Mouse (Mus musculus) forebrain, embryonic 16.5 days (tissue): ENCODE results near the gene Tubgcp2. TPM values are rescaled to one million over a fixed set of nuclear protein-coding genes. Genes with fewer than 3 reads are reported as not detected.

Source experiments
- ATAC-seq: fragments of 200-750 bp; cut with Nextera tagmentation; 2 replicates; pipeline ENCODE4 v1.8.0; 2017; ENCODE audit warnings: mild to moderate bottlenecking, moderate library complexity
- H3K27ac ChIP-seq: fragments of 300-500 bp; sonication (generic); 2 replicates; pipeline ENCODE4 v1.5.1; 2014; ENCODE audit warnings: low read length, control low read depth
- H3K27me3 ChIP-seq: fragments of 300-500 bp; sonication (generic); replicated peaks from 2 replicates; pipeline ENCODE4 v1.6.1; 2014; ENCODE audit warnings: low read length; ENCODE audit not compliant: control insufficient read depth, insufficient read depth
- H3K36me3 ChIP-seq: fragments of 300-500 bp; sonication (generic); 2 replicates; pipeline ENCODE4 v1.6.1; 2014; ENCODE audit not compliant: control insufficient read depth, insufficient read depth
- H3K4me1 ChIP-seq: fragments of 300-500 bp; sonication (generic); replicated peaks from 2 replicates; pipeline ENCODE4 v1.6.1; 2014; ENCODE audit warnings: low read length; ENCODE audit not compliant: control insufficient read depth, insufficient read depth
- H3K4me2 ChIP-seq: fragments of 300-500 bp; sonication (generic); 2 replicates; pipeline ENCODE4 v1.6.1; 2014; ENCODE audit warnings: mild to moderate bottlenecking, low read length, control low read depth
- H3K4me3 ChIP-seq: fragments of 300-500 bp; sonication (generic); replicated peaks from 2 replicates; pipeline ENCODE4 v1.5.1; 2014; ENCODE audit warnings: mild to moderate bottlenecking, low read length, control low read depth
- H3K9ac ChIP-seq: fragments of 300-500 bp; sonication (generic); replicated peaks from 2 replicates; pipeline ENCODE4 v1.6.1; 2014; ENCODE audit warnings: low read depth, low read length, control low read depth
- H3K9me3 ChIP-seq: fragments of 300-500 bp; sonication (generic); 2 replicates; pipeline ENCODE4 v1.6.1; 2016; ENCODE audit warnings: low read length; ENCODE audit not compliant: control insufficient read depth
- WGBS: fragments of 180-500 bp; shearing (Covaris S2); extraction: QIAGEN DNeasy Blood & Tissue Kit; methylation state at CpG from one replicate; pipeline ENCODE4 v1.1.7; 2014; 5-methylcytosine and 5-hydroxymethylcytosine counted together
- polyA plus RNA-seq: library from polyadenylated mRNA; unstranded; fragments of >200 nt; fragmentation: Nextera tagmentation; extraction: Ambion mirVana; gene quantifications from 2 replicates; pipeline ENCODE4 v1.2.1, GENCODE M21; 2015

Gene Tubgcp2
- polyA plus RNA-seq, 1 experiment from 2014 or later = 72.7 TPM

DNA sequence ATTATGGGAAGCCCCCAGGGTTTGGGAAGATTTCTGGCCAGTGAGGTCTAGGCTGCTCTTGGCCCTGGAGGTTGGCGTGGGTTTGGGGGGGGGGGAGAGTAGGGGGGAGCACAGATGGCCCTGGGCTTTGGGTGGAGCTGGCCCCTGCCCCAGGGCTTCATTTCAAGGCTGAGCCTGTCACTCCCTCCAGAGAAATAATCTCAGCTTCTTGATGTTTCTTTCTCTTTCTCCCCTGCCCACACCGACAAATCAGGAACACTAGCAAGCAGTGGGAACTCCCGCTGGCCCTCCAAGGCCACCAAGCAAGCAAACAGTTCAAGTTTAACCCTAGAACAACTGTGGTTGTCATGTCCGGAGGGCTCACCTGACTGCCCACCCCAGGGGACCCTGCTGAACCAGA is 72.7 kb downstream of the Tubgcp2 start:
- no peak for ATAC-seq
- no peak overlapping the region for H3K4me2 ChIP-seq
- no peaks in the 10 kb centered on the region for H3K9me3 ChIP-seq
- H3K4me1 ChIP-seq = no peaks in the 10 kb centered on the region
- H3K9ac ChIP-seq = no peak overlapping the region
- H3K36me3 ChIP-seq = no peaks in the 10 kb centered on the region
- H3K4me3 ChIP-seq = no peak overlapping the region
- 58% methylated on average over 4 of the region's 4 CpGs for WGBS
- H3K27me3 ChIP-seq = peaks cover 3% of the 10 kb centered on the region
- H3K27ac ChIP-seq = no peak overlapping the region

- 93% methylated on average over 10 of the region's 10 CpGs for WGBS
- peaks cover 3% of the 10 kb centered on the region; the same call in 1 of the 2 replicates for H3K4me1 ChIP-seq
- no peak overlapping the region for H3K4me3 ChIP-seq
- no peak overlapping the region for H3K27ac ChIP-seq
- no peak overlapping the region for H3K4me2 ChIP-seq
- no peaks in the 10 kb centered on the region for H3K9me3 ChIP-seq
- H3K9ac ChIP-seq = no peak overlapping the region
- ATAC-seq = no peak
- no peaks in the 10 kb centered on the region for H3K27me3 ChIP-seq
- H3K36me3 ChIP-seq = no peaks in the 10 kb centered on the region
Observed at GRCm38 (mm10) chr7:139961141-139961540, 75.3 kb downstream of the Tubgcp2 start.

GRCm38 (mm10) chr7:139957958-139958357 is 78.5 kb downstream of the Tubgcp2 start:
- WGBS = 25% methylated on average over 11 of the region's 11 CpGs
- ATAC-seq = peak; percentile 52
- Histone ChIP-seq H3K4me1 (peaks cover 3% of the 10 kb centered on the region; the same call in 1 of the 2 replicates), H3K9ac (no peak overlapping the region), H3K4me2 (no peak overlapping the region), H3K4me3 (no peak overlapping the region), H3K27me3 (no peaks in the 10 kb centered on the region), H3K36me3 (no peaks in the 10 kb centered on the region), H3K27ac (no peak overlapping the region), H3K9me3 (no peaks in the 10 kb centered on the region)

GRCm38 (mm10) chr7:139957437-139957836 is 79.0 kb downstream of the Tubgcp2 start:
- no peaks in the 10 kb centered on the region for H3K27me3 ChIP-seq
- H3K27ac ChIP-seq = no peak overlapping the region
- H3K9me3 ChIP-seq = no peaks in the 10 kb centered on the region
- ATAC-seq = no peak
- peaks cover 3% of the 10 kb centered on the region; the same call in 1 of the 2 replicates for H3K4me1 ChIP-seq
- no peak overlapping the region for H3K9ac ChIP-seq
- H3K4me3 ChIP-seq = no peak overlapping the region
- no peaks in the 10 kb centered on the region for H3K36me3 ChIP-seq
- no peak overlapping the region for H3K4me2 ChIP-seq
- 57% methylated on average over 11 of the region's 11 CpGs for WGBS

DNA sequence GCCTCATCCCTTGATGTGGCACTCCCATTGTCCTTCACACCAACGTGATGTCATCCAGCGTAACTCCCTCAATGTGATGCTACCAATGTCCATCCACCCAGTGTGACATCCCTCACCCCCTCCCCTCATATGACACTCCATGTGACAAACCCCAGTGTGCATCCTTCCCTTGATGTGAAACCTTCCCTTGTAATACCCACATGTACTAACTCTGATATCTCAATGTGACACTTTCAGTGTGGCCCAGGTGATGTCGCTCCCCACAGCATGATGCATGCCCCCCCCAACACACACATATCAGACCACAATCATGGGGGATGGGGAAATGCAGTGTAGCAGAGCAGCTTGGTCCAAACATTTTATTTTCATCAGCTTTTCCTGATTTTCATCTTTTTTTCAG is 79.8 kb downstream of the Tubgcp2 start:
- H3K4me2 ChIP-seq = no peak overlapping the region

GRCm38 (mm10) chr7:139955505-139955904 is 81.0 kb downstream of the Tubgcp2 start:
- H3K36me3 ChIP-seq = no peaks in the 10 kb centered on the region
- H3K27ac ChIP-seq = no peak overlapping the region
- H3K4me2 ChIP-seq = no peak overlapping the region
- H3K4me3 ChIP-seq = no peak overlapping the region
- no peak for ATAC-seq
- H3K4me1 ChIP-seq = peaks cover 11% of the 10 kb centered on the region
- H3K9ac ChIP-seq = no peak overlapping the region
- 81% methylated on average over 4 of the region's 4 CpGs for WGBS
- H3K27me3 ChIP-seq = peaks cover 12% of the 10 kb centered on the region
- no peaks in the 10 kb centered on the region for H3K9me3 ChIP-seq

More for the DNA sequence above, 79.8 kb downstream of the Tubgcp2 start:
- no peak for ATAC-seq
- Histone ChIP-seq H3K9ac (no peak overlapping the region), H3K36me3 (no peaks in the 10 kb centered on the region), H3K9me3 (no peaks in the 10 kb centered on the region), H3K4me3 (no peak overlapping the region), H3K4me1 (peaks cover 3% of the 10 kb centered on the region; the same call in 1 of the 2 replicates), H3K27ac (no peak overlapping the region), H3K27me3 (peaks cover 6% of the 10 kb centered on the region; the same call in 1 of the 2 replicates)
- WGBS = 84% methylated on average over 3 of the region's 3 CpGs

DNA sequence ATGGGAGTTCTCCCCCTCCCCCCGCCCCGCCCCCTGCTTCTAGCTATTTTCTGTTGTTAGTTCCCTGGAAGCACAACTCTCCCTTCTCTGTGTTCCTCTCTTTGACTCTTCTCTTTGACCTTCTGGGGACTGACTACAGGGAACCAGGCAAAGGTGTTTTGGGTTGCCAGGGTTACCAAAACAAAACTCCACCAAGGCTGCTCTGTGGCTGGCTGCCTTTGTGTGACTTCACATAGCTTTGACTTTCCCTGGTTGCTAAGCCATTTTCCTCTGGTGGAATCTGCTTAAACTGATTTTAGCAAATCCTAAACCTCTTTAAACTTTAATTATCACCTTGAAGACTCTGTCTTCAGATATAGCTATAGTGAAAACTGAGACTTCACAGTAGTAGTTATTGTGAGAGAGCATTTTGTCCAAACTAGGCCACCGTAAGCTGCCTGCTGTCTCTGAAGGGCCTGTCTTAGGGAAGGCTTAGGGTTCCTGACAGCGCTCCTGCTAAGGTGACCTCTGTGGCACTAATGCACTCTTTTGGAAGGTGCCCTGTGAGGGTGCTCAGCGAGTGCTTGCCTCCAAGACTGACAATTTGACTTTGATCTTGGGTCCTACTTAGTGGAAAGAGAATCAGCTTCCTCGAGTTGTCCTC is 84.4 kb downstream of the Tubgcp2 start:
- no peak for ATAC-seq
- WGBS = 60% methylated on average over 6 of the region's 6 CpGs
- peaks cover 27% of the 10 kb centered on the region for H3K27me3 ChIP-seq

DNA sequence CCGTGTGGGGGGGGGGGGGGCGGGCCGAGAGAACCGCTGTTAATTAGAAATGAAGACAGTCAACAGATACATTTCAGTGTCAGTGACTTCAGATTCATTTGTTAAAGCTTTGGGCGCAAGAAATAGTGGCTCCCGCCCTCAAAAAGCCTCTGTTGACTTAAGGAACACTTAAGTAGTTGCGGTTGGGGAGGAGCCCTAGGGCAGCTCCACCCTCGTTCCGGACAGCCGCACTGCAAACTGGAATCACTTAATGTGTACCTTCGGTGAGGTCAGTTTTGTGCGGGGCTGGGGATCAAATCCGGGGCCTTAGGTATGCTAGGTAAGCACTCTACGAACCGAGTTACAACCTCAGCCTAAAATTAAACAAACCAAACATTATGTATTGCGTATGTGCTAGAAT is 85.4 kb downstream of the Tubgcp2 start:
- 9% methylated on average over 16 of the region's 16 CpGs for WGBS
- H3K9me3 ChIP-seq = no peaks in the 10 kb centered on the region
- peak overlapping the region; percentile 52 for H3K4me2 ChIP-seq
- H3K4me1 ChIP-seq = peaks cover 16% of the 10 kb centered on the region
- no peaks in the 10 kb centered on the region for H3K36me3 ChIP-seq
- H3K9ac ChIP-seq = no peak overlapping the region; the same call in 1 of the 2 replicates
- no peak for ATAC-seq
- peak overlapping the region; percentile 29 for H3K4me3 ChIP-seq
- peaks cover 34% of the 10 kb centered on the region for H3K27me3 ChIP-seq
- no peak overlapping the region for H3K27ac ChIP-seq

More for the DNA sequence above, 84.4 kb downstream of the Tubgcp2 start:
- H3K27ac ChIP-seq = no peak overlapping the region
- peaks cover 16% of the 10 kb centered on the region for H3K4me1 ChIP-seq
- no peak overlapping the region for H3K4me3 ChIP-seq
- H3K9me3 ChIP-seq = no peaks in the 10 kb centered on the region
- H3K36me3 ChIP-seq = no peaks in the 10 kb centered on the region
- H3K4me2 ChIP-seq = no peak overlapping the region
- H3K9ac ChIP-seq = no peak overlapping the region

DNA sequence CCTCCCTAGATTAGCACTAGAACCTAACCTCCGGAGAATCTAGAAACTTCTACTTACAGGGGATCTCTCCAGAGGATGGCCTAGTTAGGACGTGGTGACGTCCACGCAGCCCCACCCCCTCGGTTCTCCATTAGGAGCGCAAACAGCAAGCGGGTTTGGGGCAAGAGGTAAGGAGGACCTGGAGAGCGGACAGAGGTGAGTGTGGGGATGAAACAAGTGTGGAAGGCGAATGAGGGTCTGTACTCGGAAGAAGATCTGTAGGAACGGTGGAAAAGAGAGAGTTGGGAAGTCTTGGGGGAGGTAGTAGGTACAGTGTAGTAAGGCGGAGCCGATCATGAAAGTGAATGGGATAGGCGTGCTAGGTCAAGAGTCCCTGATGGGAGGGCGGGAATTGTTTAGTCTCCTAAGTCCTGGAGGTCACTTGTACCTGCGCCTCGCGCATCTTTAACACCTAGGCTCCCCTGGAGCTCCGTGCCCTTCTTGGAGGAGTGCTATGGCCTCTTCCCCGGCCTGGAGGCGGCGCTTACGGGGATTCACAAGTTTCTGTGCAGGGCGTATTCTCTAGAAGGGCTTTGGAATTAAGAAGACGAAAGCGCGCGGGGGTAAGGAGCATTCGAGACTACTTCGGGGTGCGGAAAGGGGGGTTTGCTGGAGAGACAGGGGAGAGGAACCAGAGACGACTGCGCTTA is 86.0 kb downstream of the Tubgcp2 start:
- Histone ChIP-seq H3K4me2 (peak overlapping the region; percentile 52), H3K9ac (peak overlapping the region; percentile 35), H3K4me1 (peaks cover 16% of the 10 kb centered on the region), H3K36me3 (no peaks in the 10 kb centered on the region), H3K27me3 (peaks cover 40% of the 10 kb centered on the region), H3K9me3 (no peaks in the 10 kb centered on the region), H3K27ac (no peak overlapping the region), H3K4me3 (peak overlapping the region; percentile 29)
- under 1% methylated on average over 33 of the region's 33 CpGs for WGBS
- peak; percentile 57; the same call in 1 of the 2 replicates for ATAC-seq
